Mouse (Mus musculus): ENCODE measurements at regions not wholly inside any gene's neighbourhood (a gene's known extent, or its start where the extent isn't known, plus 50 kb on each side); places are given as distances from the start of the nearest gene placed in this dataset.
A peak's percentile ranks its signal among the peaks of the same experiment; 100 is the strongest.

DNA sequence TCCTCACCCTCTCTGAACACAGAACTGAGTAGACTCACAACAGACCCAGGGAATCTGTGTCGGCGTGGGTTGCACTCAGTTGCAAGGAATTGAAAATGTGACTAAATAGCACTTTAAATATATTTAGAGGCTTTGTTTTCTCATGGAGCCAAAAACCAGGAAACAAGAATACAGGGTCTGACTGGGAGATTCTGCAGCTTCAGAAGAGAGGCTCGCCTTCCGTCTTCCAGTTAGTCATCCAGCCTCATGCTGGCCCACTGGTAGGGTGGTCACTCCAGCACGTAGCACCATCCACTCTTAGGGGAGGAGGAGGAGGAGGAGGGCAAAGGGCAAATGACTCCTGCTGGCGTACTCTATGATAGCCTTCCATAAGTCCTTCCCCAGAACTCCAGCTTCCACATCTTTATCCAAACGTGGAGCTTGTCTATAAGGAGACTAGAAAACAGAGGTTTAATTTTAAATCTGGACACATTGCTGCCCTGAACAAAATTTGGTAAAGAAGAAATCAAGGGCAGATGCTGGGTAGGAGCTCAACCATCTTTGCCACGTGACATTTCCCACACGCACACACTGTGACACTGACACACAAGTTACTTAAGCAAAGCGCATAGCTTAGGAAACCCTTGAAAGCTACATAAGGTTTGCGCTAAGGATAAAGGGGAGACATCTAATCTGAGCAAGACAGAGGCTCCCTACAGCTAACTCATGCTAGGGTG lies 60.8 kb downstream of the Mis18a start:
- DNase-seq (ENCODE audit: low spot score): no peak

DNA sequence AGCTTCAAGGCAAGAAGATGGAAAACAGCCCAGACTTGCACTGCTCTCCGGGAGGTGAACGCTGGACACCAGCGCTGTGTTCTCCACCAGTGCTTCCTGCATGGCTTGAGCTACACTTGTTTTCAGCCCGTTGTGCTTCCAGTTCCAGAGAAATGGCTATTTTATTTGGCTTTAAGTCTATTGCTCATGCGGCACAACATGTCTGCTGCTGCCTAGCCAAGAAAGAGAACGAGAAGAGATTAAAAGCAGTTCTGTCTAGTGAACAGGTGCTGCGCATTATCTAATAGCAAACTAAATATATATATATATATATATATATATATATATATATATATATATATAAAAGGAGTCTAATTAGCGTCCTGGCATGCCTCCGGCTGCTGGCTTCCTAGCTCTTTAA lies 63.1 kb downstream of the Mis18a start:
- no peak for DNase-seq (ENCODE audit: low spot score)

DNA sequence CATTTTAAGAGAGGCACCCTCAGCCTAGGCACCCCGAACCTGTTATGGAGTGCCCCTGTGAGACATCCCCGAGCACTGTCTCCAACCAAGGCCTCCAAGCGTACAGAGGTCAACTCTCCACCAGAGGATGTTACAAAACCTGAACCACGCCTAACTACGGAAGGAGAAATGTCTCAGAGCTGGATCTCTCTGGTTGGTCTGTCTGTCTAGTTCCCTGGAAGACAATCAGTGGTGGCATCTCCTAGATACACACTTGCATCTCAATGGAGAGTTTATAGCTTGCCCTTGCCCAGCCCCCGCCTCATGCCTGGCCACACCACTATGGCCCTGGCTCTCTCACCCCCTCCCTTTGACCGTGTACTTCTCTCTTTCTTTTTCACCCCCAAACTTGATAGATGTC lies 69.2 kb downstream of the Mis18a start:
- no peak for DNase-seq (ENCODE audit: low spot score)

GRCm38 (mm10) chr16:90657027-90657426 lies 70.2 kb downstream of the Mis18a start:
- DNase-seq (ENCODE audit: low spot score): no peak

- DNase-seq (ENCODE audit: low spot score): no peak
Measured at GRCm38 (mm10) chr16:90656571-90657011, 70.6 kb downstream of the Mis18a start.

DNA sequence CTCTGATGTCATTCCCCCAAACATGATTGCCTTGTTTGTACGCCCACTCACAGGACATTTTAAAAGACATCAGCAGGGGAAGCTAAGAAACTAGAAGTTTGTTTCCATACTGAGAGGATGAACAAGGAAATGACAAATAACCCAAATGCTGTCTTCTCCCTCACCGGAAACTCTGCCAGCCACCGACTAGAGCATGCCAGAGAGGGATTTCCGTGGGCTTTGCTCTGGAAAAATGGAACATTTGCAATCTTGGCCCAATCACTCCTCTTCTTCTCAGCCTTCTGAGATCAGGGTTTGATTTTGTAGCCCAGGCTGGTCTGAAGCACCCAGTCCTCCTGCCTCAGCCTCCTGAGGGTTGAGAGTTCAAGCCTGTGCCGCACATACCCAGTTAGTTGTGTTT lies 72.4 kb downstream of the Mis18a start:
- DNase-seq (ENCODE audit: low spot score): no peak

DNA sequence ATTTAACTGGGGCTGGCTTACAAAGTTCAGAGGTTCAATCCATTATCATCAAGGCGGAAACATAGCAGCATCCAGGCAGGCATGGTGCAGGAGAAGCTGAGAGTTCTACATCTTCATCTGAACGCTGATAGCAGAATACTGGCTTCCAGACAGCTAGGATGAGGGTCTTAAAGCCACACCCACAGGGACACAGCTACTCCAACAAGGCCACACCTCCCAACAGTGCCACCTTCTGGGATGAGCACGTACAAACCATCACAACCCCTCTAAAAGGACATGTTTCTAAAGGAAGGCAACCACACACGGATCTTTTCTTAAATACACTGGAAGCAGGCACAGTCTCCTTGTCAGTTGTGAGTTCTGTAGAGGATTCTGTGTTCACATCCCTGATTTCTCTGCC lies 74.4 kb downstream of the Mis18a start:
- no peak for DNase-seq (ENCODE audit: low spot score)

DNA sequence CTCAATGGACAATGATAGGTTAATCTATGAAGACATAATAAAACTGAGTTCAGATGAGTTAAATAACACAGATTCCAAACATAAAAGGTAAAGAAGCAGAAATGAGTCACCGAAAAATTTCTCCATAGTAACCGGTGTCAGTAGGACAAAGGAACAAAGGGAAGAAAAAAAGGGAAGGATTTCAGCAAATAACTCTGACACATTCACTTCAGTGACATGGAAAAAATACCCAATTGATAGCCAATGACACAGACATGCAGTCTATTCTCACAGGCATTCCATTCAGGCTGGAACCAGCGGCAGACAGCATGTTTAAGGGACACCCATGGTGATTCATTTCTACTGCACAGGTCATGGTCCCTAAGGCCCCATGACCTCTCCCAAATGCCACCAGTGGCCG lies 79.0 kb downstream of the Mis18a start:
- no peak for DNase-seq (ENCODE audit: low spot score)

DNA sequence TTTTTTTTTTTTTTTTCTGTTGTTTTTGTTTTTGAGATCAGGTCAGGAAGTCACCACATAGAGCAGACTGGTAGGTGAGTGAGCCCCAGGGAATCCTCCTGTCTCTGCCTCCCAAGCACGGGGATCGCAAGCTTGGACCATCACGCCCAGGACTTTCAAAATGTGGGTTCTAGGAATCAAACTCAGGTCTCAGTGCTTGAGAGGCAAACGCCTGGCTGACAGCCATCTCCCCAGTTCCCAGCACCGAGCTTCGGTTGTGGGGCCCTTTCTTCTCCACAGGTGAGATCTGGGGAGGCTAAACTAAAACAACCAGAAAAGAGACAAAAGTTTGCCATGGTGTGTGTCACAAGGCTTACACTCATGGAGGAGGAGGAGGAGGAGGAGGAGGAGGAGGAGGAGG lies 84.5 kb downstream of the Mis18a start:
- DNase-seq (ENCODE audit: low spot score): no peak

DNA sequence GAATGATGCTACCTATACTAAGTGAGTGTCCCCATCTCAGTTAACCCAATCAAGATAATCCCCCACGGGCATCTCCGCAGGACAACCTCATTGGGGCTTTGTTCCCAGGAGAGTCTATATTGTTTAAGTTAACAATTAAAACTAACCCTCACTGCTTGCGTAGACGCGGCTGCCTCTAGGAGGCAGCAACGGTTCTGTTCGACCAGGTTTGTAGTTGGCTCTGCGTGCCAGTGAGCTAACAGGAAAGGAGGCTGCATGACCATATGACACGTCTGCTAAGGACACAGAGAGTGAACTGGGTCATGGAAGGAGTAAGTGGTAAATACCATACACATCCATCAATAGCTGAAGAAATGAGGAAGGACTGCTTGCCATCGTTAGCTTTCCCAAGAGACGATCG lies 92.0 kb downstream of the Mis18a start:
- no peak for DNase-seq (ENCODE audit: low spot score)

- peak; percentile 20 for DNase-seq (ENCODE audit: low spot score)
Measured at GRCm38 (mm10) chr16:90629976-90630375, 97.2 kb downstream of the Mis18a start.

GRCm38 (mm10) chr16:90629121-90629930 lies 97.9 kb downstream of the Mis18a start:
- no peak for DNase-seq (ENCODE audit: low spot score)

DNA sequence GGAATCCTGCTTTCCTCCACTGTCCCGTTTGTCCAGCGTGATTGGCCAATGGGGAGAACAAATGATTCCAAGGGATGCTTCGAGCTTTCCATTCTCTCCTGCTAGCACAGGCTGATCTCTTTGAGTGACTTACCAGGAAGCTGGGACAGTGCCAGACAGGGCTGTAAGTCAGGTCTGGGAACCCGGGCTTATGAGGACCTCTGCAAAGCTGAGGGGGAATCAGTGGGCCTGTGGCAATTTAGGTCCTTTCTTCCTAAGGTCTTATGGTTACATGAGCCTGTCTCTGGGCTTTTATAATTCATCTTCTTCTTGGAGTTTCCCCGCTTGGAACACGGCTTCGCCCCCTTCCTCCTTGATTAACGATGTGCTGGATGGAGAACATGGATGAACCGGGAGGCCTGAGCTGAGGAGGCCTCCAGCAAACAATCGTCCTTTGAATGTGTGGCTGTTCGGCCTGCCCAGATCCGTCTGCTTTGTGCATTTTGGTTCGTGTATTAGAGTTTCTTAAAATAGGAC lies 98.5 kb downstream of the Mis18a start:
- DNase-seq (ENCODE audit: low spot score): no peak

DNA sequence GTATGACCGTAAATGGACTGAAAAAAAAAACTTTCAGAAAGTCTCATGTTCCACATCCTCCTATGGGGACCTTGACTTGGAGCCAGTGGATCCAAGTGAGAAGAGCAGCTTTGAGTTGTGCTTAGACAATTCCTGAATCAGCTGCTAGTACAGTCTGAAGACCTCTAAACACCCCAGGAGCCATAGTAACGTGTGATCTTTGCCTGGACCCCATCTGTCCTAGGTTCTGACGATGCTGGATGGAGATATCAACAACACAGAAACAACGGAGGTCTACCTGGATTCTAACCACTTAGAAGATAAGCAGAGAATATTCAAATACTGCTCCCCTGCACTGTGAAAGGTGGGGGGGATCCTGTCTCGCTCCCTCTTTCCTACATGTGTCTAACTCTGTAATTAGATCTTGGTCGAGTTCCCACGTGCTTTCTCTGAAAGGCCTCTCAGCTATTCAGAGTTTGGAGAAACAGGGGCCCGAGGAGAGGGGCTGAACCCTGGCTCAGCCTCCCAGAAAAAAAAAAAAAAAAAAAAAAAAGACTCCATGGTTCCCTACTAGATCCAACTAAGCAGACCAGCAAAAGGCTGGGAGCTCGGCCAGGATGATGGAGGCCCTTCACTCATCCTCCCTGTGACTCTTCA lies 101.1 kb downstream of the Mis18a start:
- no peak for DNase-seq (ENCODE audit: low spot score)

DNA sequence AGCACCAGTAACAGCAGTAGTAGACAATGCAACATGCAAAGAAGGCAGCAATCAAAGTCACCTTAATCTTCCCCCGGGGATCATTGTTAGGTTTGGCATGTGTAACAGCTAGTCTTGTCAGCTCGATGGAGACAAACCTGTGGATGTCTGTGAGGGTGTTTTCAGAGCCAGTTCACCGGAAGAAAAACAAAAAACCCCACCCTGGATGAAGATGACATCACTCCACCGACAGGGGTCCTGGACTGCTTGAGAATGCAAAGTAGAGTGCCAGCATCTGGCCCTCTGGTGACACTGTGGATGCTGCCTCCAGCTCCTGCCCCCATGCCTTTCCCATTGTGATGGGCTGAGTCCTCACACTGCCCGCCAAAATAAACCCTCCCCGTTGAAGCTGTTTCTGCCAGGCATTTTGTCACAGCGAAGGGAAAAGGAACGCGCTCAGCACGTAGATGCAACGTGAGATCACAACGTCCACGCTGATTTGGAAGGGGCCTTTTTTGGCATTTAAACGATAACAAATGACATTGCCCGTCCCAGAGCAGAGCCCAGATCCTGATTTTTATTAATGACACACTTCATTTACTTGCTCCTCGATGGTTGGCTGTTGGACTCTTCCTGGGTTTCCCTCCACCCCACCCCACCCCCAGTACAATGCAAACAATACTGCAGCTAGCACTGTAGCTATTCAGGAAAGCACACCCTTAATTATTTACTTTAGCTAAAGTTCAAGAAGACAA lies 101.7 kb downstream of the Mis18a start:
- no peak for DNase-seq (ENCODE audit: low spot score)

DNA sequence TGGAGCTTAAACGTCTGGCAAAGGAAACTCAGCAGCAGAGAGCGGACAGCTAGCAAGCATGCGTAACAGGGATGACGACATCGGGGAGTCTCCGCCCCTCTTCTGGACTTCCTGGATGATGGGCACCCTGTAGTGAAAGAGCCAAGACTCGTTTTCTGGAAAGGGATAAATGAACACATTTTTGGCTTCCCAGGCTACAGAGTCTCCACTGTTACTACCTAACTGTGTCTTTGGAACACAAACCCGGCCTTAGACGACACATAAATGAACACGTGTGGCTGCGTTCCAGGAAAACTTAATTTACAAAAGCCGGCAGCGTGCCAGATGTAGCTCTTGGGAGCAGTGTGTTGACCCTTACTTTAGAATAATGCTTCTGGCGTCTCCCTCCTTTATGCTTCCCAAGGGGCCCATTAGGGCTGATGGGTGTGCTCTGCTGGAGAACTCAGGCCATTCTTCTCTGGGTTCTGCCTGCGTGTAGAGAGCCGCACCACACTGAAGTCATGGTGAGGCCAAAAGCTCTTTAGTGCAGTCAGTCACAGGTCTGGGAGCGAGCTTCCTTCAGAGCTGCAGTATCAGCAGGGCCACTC lies 103.1 kb downstream of the Mis18a start:
- peak; percentile 15 for DNase-seq (ENCODE audit: low spot score)

GRCm38 (mm10) chr16:90622677-90623225 lies 104.5 kb downstream of the Mis18a start:
- DNase-seq (ENCODE audit: low spot score): no peak

DNA sequence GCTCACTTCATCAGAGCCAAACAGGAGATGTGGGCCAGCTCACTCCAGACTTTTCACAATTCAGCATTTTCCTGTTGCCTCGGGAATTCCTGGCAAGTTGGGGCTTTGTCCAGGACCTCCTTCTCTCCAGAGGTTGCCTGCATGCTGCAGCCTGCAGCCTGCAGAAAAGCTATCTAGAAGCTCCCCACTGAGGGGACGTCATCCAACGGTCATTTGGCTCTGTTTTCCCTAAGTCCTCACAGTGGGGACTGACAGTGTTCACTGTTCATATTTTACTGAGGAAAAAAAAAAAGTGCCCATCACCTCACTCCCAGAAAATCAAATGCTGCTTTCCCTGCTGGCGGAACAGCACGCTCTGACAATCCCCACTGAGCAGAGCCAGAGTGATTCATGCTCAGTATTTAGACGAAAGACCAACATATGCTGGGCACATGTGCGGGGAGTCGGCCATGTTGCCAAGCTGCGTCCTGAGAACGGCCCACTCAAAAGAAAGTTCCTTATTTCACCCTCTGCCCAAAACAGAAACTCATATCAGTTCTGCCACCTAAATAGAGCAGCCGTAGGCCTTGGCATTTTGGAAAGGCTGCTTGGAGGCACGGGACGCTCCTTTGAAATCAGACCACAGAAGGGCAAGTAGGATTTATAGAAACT lies 105.3 kb downstream of the Mis18a start:
- DNase-seq (ENCODE audit: low spot score): no peak

DNA sequence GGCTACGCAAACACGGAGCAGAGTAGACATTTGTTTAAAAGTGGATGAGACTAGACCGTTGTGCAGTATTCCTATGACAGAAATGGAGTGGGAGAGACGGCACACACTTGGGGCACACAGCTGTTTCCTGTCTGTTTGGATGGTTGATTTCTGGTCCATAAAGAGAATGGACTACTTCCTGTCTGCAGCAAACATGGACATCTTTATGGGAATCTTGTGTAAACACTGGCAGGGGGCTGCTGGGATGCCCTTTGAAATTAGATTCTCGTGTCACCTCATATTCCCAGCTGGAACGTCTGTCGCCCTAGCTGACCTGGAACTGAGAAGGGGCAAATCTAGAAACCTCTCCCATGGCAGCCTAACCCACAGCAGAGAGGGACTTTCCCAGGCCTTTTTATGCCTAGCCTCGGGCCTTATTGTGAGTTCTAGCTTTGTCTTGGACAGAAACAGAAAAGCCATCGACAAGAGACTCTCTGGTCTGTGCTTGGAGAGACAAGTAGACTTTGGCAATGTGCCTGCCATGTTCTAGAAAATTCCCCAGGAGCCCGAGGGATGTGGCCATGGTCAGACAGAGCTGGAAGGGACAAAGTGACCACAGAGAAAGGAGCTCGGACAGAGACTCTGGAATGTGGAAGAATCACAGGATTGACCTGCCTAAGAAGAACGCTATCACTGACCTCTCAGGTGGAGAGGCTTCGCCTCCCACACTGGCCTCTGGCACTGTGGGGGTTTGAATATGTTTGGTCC lies 107.5 kb downstream of the Mis18a start:
- no peak for DNase-seq (ENCODE audit: low spot score)

- DNase-seq (ENCODE audit: low spot score): no peak
Measured at GRCm38 (mm10) chr16:90615791-90616190, 111.4 kb downstream of the Mis18a start.

Measured in adipocyte (in vitro differentiated cells).